Mouse (Mus musculus) lung, postnatal 0 days (tissue): ENCODE measurements around the gene Sap30bp.

Experiments used
- CTCF ChIP-seq: IDR thresholded peaks from 2 replicates; pipeline ENCODE4 v1.5.1; 2016; ENCODE audit warnings: antibody characterized with exemption, mild to moderate bottlenecking
- EP300 ChIP-seq: IDR thresholded peaks from 2 replicates; pipeline ENCODE4 v1.6.1; 2016; ENCODE audit warnings: antibody characterized with exemption, mild to moderate bottlenecking, control low read depth

DNA sequence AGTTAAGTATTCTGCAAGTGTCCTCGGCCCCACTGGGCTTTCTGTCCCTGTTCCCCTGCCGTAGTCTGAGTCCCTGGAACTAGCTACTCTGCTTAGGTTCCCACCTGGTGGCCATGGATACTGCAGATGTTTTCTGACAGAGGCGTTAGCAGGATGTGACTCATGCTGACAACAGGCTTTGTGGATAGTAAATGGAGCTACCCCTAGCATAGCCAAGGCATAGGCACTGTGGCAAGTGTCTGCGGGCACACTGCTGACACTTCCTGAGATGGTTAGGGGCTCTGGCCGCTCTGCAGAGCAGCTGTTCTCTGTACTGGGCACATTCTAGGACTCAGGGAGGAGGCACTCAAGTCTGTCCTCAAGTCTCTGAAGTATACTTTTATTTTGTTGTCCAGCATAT lies 21.6 kb downstream of the Sap30bp start:
- TF ChIP-seq CTCF (no peak), EP300 (no peak)
